Mouse (Mus musculus): Measurements from ENCODE around the gene Tepp. TPM values are rescaled to one million over a fixed set of nuclear protein-coding genes. Genes with fewer than 3 reads are reported as not detected.

Gene Tepp
- 0.64 TPM in 1 of 2 replicates, not detected in the other for polyA plus RNA-seq (2015; fragmentation: Nextera tagmentation; extraction: Ambion mirVana)

DNA sequence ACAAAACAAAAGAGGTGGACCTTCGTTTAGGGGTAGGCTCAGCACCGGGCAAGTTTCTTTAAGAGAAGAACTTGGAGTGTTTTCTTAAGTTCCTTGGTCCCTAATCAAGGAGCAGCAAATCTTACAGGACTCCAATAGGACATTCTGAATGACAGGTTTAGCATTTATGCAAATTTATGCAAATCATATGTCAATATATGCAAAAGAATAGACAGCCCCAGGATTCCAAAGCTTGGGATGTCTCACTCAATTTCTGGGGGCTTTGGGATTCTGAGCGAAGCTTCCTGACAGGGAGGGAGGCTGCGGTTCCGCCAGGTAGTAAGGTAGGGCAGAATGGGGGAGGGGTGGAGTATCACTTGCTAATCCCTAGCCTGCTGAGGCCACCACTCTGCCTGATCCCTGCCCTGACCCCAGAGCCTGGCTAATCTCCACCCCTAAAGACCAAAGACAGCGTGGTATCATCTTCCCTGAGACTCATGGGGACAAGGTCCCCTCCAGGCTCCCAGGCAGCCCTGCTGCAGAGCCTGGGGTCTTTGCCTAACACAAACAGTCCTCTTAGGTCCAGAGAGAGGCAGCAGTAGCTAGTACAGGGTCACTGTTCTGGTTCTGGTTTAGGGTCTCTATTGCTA, at the start of gene Tepp:
Gene Tepp, plus strand, starts transcription at position 225 of the 629 bp plus-strand sequence.
- no peak for ATAC-seq (ENCODE audit: low FRiP score, low read depth)
- Histone ChIP-seq H3K4me2 (replicated peaks) (no peak within 1 kb of the TSS), H3K9ac (no peak within 1 kb of the TSS), H3K9me3 (no peaks in the 10 kb centered on the region), H3K27ac (no peak within 1 kb of the TSS), H3K4me1 (no peaks in the 10 kb centered on the region), H3K27me3 (no peaks in the 10 kb centered on the region), H3K4me3 (no peak within 1 kb of the TSS), H3K36me3 (no peaks in the 10 kb centered on the region)
- 33% methylated on average over 6 of the region's 6 CpGs for WGBS

DNA sequence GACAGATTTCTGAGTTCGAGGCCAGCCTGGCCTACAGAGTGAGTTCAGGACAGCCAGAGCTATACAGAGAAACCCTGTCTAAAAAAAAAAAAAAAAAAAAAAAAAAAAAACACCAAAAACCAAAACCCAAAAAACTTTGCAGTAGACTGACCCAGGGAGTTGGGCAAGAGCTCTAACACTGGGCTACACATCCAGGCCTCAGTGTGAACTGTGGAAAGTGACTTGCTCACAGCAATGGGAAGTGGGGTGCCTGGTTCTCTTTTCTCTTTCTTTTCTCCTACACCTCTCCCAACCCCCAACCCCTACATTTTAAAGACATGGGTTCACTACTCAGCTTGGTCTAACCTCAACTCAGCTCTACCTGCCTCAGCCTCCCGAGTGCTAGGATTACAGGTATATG, 48.2 kb upstream of the Tepp start:
- Histone ChIP-seq H3K9ac (no peak overlapping the region), H3K27me3 (no peaks in the 10 kb centered on the region), H3K4me1 (no peaks in the 10 kb centered on the region), H3K4me3 (no peak overlapping the region), H3K4me2 (replicated peaks) (no peak overlapping the region), H3K36me3 (no peaks in the 10 kb centered on the region), H3K9me3 (no peaks in the 10 kb centered on the region; the same call in 1 of the 2 replicates), H3K27ac (no peak overlapping the region)
- WGBS: 80% methylated on average over 2 of the region's 2 CpGs
- no peak for ATAC-seq (ENCODE audit: low FRiP score, low read depth)

DNA sequence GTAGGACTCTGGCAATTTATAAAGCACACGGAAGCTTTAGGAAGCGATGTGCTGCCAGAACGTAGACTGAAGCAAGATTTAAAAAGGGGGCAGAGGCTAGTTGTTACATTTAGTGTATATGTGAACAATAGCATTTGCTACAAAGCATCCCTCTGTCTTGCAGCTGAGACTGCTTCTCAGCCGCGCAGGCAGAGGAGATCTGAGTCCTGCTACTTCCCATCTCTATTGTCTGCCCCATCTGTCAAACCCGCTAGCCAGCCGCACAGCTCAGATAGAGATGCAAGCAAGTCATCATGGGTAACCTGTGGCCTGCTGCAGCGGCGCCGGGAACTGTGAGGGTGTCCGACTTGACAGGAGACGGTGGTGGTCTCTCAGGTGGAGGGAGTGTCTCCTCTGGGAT, 39.9 kb upstream of the Tepp start:
- H3K4me3 ChIP-seq: no peak overlapping the region
- no peaks in the 10 kb centered on the region for H3K9me3 ChIP-seq
- H3K36me3 ChIP-seq: no peaks in the 10 kb centered on the region
- ATAC-seq (ENCODE audit: low FRiP score, low read depth): no peak
- WGBS: 83% methylated on average over 12 of the region's 12 CpGs
- no peak overlapping the region for H3K27ac ChIP-seq
- H3K27me3 ChIP-seq: no peaks in the 10 kb centered on the region
- no peaks in the 10 kb centered on the region for H3K4me1 ChIP-seq
- no peak overlapping the region for H3K9ac ChIP-seq
- no peak overlapping the region for H3K4me2 ChIP-seq (replicated peaks)

DNA sequence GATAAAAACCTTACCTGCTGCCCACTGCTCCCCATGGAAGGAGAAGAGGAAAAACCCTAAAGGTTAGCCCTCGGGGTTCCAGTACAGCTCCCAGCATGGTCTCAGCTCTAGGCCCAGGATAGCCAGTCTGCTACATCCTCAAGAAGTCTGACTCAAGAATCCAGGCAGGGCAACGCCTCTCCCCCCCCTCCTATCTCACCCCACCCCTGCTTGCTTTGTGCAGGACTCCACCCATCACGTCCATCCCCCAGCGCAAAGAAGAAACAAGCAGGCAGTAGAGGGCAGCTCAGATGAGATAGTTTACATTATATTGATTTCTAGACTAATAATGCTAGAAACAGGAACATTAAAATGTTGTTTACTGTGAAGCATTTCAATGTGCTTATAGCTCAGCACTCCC, 38.5 kb upstream of the Tepp start:
- no peak for ATAC-seq (ENCODE audit: low FRiP score, low read depth)
- Histone ChIP-seq H3K4me2 (replicated peaks) (no peak overlapping the region), H3K36me3 (no peaks in the 10 kb centered on the region), H3K9me3 (no peaks in the 10 kb centered on the region), H3K4me1 (no peaks in the 10 kb centered on the region), H3K27ac (no peak overlapping the region), H3K9ac (no peak overlapping the region), H3K4me3 (no peak overlapping the region), H3K27me3 (no peaks in the 10 kb centered on the region)
- WGBS: 35% methylated on average over 4 of the region's 4 CpGs

DNA sequence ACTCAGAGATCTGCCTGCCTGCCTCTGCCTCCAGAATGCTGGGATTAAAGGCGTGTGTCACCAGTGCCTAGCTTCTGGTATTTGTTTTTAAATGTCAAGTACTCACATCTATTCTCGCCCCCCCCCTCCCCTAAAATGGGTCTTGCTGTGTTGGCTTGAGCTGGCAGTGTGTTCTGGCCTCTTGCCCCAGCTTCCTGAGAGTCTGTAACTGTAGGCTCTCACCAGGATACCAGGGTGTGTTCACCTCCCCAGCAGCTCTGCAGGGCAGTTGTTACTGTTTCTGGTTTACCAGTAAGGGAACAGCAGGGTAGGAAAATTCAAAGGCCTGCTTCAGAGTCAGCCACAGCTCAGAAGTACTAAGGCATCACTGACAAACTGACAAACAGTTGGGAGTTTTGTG, 37.5 kb upstream of the Tepp start:
- no peak overlapping the region for H3K27ac ChIP-seq
- H3K4me1 ChIP-seq: no peaks in the 10 kb centered on the region
- no peak overlapping the region for H3K9ac ChIP-seq
- H3K9me3 ChIP-seq: no peaks in the 10 kb centered on the region
- no peak for ATAC-seq (ENCODE audit: low FRiP score, low read depth)
- no peak overlapping the region for H3K4me3 ChIP-seq
- H3K36me3 ChIP-seq: no peaks in the 10 kb centered on the region
- no peaks in the 10 kb centered on the region for H3K27me3 ChIP-seq
- WGBS: 53% methylated on average over 2 of the region's 2 CpGs
- no peak overlapping the region for H3K4me2 ChIP-seq (replicated peaks)

DNA sequence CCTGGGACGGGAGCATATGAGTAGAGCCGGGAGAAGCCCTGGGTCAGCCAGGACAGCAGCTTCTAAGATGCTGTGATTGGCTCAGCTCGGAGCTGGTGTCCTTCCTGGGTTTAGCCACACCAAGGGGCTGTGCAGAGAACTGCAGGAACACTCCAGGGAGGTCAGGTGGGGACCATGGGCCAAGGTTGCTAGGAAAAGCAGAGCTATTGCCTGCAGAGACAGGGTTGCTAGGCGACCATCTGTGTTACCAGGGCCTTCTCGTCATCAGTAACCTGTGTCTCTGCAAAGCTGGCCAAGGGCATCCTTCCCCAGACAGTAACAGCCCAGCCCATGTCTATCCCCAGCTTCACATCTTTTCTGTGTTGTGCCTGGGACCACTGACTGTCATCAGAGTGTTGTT, 28.9 kb upstream of the Tepp start:
- H3K4me1 ChIP-seq: no peaks in the 10 kb centered on the region
- H3K9me3 ChIP-seq: no peaks in the 10 kb centered on the region
- no peak for ATAC-seq (ENCODE audit: low FRiP score, low read depth)
- no peak overlapping the region for H3K27ac ChIP-seq
- H3K27me3 ChIP-seq: no peaks in the 10 kb centered on the region
- no peak overlapping the region for H3K9ac ChIP-seq
- H3K4me3 ChIP-seq: no peak overlapping the region
- whole genome bisulfite sequencing: 65% methylated on average over 5 of the region's 5 CpGs
- no peaks in the 10 kb centered on the region for H3K36me3 ChIP-seq
- H3K4me2 ChIP-seq (replicated peaks): no peak overlapping the region

DNA sequence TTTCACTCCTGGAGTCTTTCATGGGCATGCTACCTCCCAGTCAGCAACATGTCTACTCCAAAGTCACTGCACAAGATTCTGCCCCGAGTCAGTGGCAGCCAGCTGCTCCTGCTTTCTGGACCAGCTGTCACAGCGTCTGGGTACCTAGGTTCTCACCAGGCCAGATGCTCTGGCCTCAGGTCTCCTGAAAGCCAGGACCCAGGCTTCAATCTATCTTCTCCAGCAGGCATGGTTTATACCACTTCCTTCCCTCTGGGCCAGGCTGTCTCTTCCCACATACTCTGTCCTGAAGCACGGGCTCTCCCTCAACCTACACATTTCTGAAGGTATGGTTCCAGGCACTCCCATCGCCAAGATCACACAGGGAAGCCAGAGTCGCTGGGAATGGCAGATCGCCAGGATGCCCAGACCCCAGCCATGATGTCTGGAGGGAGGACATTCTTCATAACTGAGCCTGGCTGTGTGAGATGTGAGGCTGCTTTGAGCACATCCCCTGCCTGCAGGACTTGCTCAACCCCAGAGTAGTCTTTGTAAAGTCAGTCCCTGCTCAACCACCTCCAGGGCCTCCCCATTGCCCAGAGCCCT, 21.2 kb upstream of the Tepp start:
- peaks cover 14% of the 10 kb centered on the region for H3K4me1 ChIP-seq
- no peak for ATAC-seq (ENCODE audit: low FRiP score, low read depth)
- H3K4me2 ChIP-seq (replicated peaks): no peak overlapping the region
- no peak overlapping the region for H3K4me3 ChIP-seq
- WGBS: 57% methylated on average over 6 of the region's 6 CpGs
- H3K27me3 ChIP-seq: no peaks in the 10 kb centered on the region
- H3K9me3 ChIP-seq: no peaks in the 10 kb centered on the region
- H3K27ac ChIP-seq: no peak overlapping the region
- no peaks in the 10 kb centered on the region for H3K36me3 ChIP-seq
- H3K9ac ChIP-seq: peak overlapping the region; percentile 1; the same call in 1 of the 2 replicates

DNA sequence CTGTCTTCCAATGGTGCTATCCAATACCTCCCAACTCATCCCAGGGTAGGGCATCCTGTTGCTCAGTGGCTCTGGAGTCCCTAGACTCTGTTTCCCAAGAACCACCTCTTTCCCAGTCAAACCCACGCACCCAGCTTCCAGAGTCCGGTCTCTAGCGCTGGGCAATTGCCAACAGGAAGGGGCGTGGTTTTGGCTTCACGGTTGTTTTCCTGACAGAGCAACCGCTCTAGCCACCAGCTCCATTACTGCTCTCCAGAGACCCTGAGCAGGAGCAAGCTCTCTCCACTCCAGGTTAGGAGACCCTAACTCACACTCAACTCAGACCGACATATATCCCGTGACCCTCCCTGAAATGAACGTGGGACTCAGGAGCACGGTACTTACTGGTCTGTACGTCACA, 17.2 kb upstream of the Tepp start:
- Histone ChIP-seq H3K9ac (no peak overlapping the region), H3K4me2 (replicated peaks) (no peak overlapping the region; the same call in 1 of the 2 replicates), H3K4me3 (no peak overlapping the region), H3K27me3 (no peaks in the 10 kb centered on the region), H3K36me3 (no peaks in the 10 kb centered on the region), H3K9me3 (no peaks in the 10 kb centered on the region), H3K4me1 (peaks cover 14% of the 10 kb centered on the region), H3K27ac (no peak overlapping the region)
- ATAC-seq (ENCODE audit: low FRiP score, low read depth): no peak
- WGBS: 62% methylated on average over 11 of the region's 11 CpGs

DNA sequence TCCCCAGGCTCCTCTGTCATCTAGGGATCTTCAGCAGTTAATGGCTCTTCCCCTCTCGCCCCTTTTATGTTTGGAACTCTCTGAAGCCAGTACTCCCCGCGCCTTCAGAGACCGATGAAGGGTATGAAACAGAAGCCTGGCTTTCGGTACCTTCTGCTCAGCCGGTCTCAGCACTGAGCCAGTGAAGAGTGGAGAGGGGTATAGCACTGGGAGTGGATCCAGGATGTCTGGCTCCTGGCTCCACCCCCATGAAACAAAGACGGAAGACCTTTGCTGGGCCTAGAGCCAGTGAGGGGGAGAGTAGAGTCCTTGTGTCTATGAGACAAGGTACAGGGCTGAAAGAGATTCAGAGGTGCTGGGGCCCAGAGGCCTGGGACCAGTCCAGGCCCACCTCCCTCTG, 16.5 kb upstream of the Tepp start:
- H3K9ac ChIP-seq: no peak overlapping the region
- peak; percentile 51; the same call in 1 of the 2 replicates for ATAC-seq (ENCODE audit: low FRiP score, low read depth)
- H3K4me3 ChIP-seq: no peak overlapping the region
- peak overlapping the region; percentile 21; the same call in 1 of the 2 replicates for H3K4me2 ChIP-seq (replicated peaks)
- H3K27ac ChIP-seq: peak overlapping the region; percentile 44; the same call in 1 of the 2 replicates
- WGBS: 65% methylated on average over 7 of the region's 7 CpGs
- H3K27me3 ChIP-seq: no peaks in the 10 kb centered on the region
- peaks cover 13% of the 10 kb centered on the region for H3K4me1 ChIP-seq
- H3K9me3 ChIP-seq: no peaks in the 10 kb centered on the region
- no peaks in the 10 kb centered on the region for H3K36me3 ChIP-seq

DNA sequence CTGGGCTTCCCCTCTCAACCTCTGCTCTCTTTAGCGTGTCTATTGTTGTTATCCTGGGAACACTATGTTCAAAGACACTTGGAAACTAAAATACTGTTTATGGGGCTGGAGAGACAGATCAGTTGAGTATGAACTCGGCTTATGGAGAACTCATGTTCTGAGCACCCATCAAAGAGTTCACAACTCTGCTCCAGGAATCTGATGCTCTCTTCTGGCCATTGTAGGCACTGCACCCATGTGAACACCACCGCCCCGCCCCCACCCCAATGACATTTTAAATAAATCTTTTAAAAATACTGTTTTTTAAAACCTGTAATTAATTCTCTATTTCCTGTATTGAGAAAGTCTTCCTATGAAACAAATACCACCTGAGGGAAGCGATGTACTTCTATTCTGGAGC, 8.0 kb upstream of the Tepp start:
- H3K4me1 ChIP-seq: no peaks in the 10 kb centered on the region
- H3K27me3 ChIP-seq: no peaks in the 10 kb centered on the region
- ATAC-seq (ENCODE audit: low FRiP score, low read depth): no peak
- WGBS: 16% methylated on average over 5 of the region's 5 CpGs
- no peaks in the 10 kb centered on the region for H3K9me3 ChIP-seq
- no peak overlapping the region for H3K27ac ChIP-seq
- H3K36me3 ChIP-seq: no peaks in the 10 kb centered on the region
- H3K4me3 ChIP-seq: no peak overlapping the region
- no peak overlapping the region for H3K9ac ChIP-seq
- no peak overlapping the region for H3K4me2 ChIP-seq (replicated peaks)

DNA sequence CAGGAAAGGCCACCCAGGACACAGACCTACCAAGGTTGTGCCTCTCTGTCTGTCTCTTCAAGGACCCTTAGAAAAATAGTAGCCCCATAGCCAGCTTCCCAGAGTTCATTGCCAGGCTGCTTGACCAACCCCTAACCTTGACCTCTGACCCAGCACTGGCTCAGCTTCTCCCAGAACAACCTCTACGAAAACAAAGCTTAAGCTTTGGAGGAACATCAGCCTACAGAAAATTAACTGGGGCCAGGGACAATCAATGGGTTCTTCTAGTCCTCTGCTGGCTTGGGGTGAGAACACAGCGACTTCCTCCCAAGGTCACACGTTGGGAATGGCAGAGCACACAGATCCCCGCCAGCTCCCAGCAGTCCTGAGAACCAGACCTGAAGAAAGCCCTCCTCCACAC, 4.8 kb upstream of the Tepp start:
- Histone ChIP-seq H3K4me1 (no peaks in the 10 kb centered on the region), H3K9me3 (no peaks in the 10 kb centered on the region), H3K9ac (no peak overlapping the region), H3K36me3 (no peaks in the 10 kb centered on the region), H3K27me3 (no peaks in the 10 kb centered on the region), H3K4me3 (no peak overlapping the region), H3K27ac (no peak overlapping the region), H3K4me2 (replicated peaks) (no peak overlapping the region)
- 64% methylated on average over 4 of the region's 4 CpGs for WGBS
- no peak for ATAC-seq (ENCODE audit: low FRiP score, low read depth)

DNA sequence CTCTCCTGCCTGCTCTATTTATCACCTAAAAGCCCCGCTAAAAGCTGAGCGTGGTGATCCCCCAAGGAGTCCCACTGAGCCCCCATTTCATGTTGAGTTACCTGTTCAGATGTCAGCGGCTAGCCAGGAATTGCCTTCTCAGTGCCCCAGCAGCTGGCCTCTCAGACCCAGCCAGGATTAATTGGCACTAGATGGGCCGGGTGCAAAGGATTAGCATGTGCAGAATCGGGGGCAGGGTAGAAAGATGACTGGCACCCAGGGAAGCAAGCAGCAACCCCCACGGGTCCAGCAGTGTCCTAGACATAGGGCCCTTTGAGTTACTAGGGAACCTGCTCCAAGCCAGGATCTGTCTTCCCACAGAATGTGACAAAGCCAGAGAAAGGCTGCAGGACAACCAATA, 3.9 kb upstream of the Tepp start, which contains the start of gene Cngb1:
Gene Cngb1, minus strand, starts transcription at position 155 of the 400 bp plus-strand sequence.
- 32% methylated on average over 6 of the region's 6 CpGs for WGBS
- no peaks in the 10 kb centered on the region for H3K27me3 ChIP-seq
- H3K4me1 ChIP-seq: no peaks in the 10 kb centered on the region
- no peak within 1 kb of the TSS for H3K9ac ChIP-seq
- no peak within 1 kb of the TSS for H3K4me2 ChIP-seq (replicated peaks)
- H3K9me3 ChIP-seq: no peaks in the 10 kb centered on the region
- H3K27ac ChIP-seq: no peak within 1 kb of the TSS
- H3K4me3 ChIP-seq: no peak within 1 kb of the TSS
- ATAC-seq (ENCODE audit: low FRiP score, low read depth): no peak
- H3K36me3 ChIP-seq: no peaks in the 10 kb centered on the region

DNA sequence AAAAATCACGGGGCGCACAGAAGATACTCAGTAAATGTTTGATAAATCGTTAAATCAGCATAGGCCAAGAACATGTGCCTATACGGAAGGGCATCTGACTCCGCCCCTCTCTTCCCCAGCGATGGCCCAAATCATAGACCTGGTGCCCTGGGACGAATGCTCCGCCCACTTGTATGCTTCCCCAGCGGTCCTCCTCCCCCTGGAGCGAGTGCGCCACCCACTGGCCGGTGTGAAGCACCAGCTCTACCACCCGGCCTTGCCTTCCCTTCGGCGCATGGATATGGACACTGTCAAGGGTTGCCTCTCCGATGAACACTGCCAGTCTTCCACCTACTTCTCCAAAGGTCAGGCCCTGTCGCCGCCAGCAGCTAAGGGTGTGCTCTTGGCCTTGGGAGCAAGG, 2.5 kb downstream of the Tepp start:
- Histone ChIP-seq H3K4me1 (no peaks in the 10 kb centered on the region), H3K9me3 (no peaks in the 10 kb centered on the region), H3K4me3 (no peak overlapping the region), H3K27ac (no peak overlapping the region), H3K4me2 (replicated peaks) (no peak overlapping the region), H3K9ac (no peak overlapping the region), H3K27me3 (no peaks in the 10 kb centered on the region), H3K36me3 (no peaks in the 10 kb centered on the region)
- 75% methylated on average over 18 of the region's 18 CpGs for WGBS
- no peak for ATAC-seq (ENCODE audit: low FRiP score, low read depth)

Data from limb, embryonic 13.5 days (tissue).